Mouse (Mus musculus): ENCODE measurements around the gene Adarb2.

Adarb2 gene

DNA sequence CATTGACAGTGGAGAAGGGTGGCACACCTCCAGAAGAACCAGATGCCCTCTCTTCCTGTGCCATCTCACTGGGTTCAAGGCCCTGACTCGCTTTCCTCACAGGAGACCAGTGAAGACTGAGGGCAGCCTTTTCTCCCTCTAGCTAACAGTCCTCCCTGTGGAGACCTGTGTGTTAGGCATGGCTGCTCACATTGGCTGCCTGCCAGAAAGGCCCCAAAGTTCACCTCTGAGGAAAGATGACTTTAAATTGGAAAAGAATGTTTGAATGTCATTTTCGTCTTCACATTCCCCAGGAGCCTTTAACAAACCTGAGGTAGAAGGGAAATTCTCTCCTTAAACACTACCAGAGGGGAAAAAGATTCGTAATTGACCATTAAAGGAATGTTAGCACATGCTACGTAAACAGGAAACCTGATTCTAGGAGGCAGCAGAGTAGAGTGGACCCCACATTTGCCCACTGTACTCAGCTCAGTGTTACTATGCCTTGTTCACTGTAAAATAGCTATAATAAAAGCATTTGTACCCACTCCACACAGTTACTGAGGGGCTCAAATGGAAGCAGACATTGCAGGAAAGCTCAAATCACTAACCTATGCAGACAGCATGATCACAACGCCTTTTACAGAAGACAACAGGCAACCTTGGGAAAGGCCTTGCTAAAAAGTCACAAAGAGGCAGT, 285.2 kb downstream of the Adarb2 start:
- DNase-seq (ENCODE audit: low spot score in 2 of 2), result no peak

DNA sequence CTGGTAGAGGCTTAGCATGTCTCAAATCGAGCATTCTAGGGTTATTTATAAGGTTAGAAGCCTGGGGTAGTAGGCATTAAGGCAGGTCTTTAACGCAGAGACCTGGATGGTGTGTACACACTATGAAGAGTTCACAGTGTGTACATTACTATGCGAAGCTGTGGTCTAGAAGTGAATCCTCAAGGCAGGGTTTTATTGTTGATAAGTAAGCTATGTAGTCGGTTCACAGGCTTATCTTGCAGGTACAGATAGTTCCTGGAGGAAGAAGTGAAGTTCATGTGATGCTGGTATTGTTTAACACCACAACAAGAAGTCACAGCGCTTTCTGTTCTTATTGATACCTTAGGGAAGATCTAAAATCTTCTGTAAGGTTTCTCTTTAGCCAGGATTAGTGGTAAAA, 290.7 kb downstream of the Adarb2 start:
- DNase-seq (ENCODE audit: low spot score in 2 of 2), result no peak

- DNase-seq (ENCODE audit: low spot score in 2 of 2), result no peak
Measured at GRCm38 (mm10) chr13:8499551-8499950, 296.9 kb downstream of the Adarb2 start.

GRCm38 (mm10) chr13:8511069-8511817, 308.6 kb downstream of the Adarb2 start:
- DNase-seq (ENCODE audit: low spot score in 2 of 2), result no peak

GRCm38 (mm10) chr13:8515979-8516715, 313.5 kb downstream of the Adarb2 start:
- no peak for DNase-seq (ENCODE audit: low spot score in 2 of 2)

GRCm38 (mm10) chr13:8519204-8519603, 316.5 kb downstream of the Adarb2 start:
- no peak for DNase-seq (ENCODE audit: low spot score in 2 of 2)

- no peak for DNase-seq (ENCODE audit: low spot score in 2 of 2)
Measured at GRCm38 (mm10) chr13:8525748-8526631, 323.3 kb downstream of the Adarb2 start.

GRCm38 (mm10) chr13:8534265-8535113, 331.8 kb downstream of the Adarb2 start:
- no peak for DNase-seq (ENCODE audit: low spot score in 2 of 2)

- no peak for DNase-seq (ENCODE audit: low spot score in 2 of 2)
Measured at GRCm38 (mm10) chr13:8538481-8538880, 335.8 kb downstream of the Adarb2 start.

- no peak for DNase-seq (ENCODE audit: low spot score in 2 of 2)
Measured at GRCm38 (mm10) chr13:8538896-8539295, 336.2 kb downstream of the Adarb2 start.

DNA sequence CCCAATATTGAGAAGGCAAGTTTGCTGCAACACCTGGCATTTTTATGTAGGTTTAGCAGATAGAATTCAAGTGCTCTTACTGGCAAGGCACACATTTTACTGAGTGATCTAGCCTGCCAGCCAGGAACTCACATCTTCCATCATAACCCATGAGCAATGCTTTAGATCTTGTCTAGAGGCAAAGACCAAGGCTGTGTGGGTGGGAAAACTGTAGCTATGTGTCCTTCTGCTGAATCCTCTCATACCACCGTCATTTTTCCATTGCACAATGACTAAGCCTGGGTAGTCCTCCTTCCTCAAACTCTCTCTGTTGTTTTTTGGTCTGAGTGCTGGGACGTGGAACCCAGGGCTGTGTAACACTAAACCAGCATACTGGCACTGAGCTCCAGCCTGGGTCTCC, 340.0 kb downstream of the Adarb2 start:
- DNase-seq (ENCODE audit: low spot score in 2 of 2), result no peak

DNA sequence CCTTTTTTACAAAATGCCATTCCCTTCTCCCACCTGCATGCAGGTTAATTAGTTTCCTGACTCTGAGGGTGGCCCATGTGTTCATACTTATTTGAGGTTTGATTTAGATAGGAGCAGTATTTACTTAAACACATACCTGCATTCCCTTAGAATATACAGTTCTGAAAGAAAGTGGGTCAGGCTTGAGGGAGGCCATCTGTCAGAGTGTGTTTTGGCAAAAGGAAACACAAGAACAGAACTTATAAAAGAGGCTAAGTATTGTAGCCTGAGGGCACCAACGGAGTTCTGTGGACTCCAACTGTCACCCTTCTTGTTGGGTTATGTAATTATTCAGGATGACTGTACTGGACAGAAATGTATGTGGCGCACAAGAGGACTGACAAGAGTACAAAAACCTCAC, 349.6 kb downstream of the Adarb2 start:
- DNase-seq (ENCODE audit: low spot score in 2 of 2), result no peak

DNA sequence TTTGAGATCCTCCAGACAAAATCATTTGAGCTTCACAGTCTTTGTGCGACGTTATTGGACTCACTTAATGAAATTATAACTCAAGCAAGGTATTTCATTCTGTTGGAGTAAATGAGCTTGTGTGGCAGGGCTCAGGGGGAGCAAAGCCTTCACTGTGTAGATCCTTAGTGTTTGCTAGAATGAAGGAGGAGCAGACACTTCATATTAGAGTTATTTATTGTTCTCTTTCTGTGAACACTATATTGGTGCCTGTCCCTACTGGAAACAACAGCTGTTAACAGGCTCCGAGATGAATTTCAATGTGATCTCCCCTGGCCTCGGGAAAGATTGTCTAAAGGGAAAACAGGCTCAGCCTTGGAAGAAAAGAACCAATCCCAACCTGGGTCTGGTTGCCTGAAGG, 355.1 kb downstream of the Adarb2 start:
- no peak for DNase-seq (ENCODE audit: low spot score in 2 of 2)

DNA sequence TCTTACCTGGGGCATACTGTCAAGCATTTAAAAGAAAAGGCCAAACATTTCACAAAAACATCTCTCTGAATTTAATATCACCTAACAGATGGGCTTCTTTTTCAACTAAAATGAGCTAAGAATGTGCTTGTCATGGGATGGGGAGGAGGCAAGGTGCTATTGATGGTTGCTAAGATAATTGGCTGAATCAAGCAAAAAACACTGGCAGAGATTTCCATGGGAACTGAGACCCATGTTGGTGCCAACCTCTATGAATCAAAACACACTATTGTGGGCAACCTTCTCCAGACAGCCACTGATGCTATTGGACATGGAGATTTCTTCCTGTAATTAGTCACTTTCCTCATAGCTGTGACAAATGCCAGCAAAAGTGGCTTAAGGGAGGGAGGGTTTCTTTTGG, 357.8 kb downstream of the Adarb2 start:
- DNase-seq (ENCODE audit: low spot score in 2 of 2), result no peak

DNA sequence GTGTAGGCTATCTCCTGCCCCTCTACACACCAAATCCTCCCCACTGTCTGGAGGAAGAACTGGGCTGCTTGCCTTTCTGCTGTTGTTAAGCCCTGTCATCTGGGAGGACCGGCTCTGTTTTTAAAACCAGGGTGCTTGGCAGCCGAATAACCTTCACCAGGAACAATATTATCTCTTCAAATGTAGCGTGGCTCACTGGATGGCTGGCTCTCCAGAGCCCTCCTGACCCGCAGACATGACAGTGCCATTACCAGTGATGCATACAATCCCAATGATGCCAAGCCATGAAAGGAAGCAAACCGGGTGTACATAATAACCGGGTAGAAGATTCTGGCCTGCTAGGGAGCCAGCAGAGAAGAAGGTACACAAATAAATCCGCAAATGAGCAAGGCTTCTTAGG, 360.5 kb downstream of the Adarb2 start:
- no peak for DNase-seq (ENCODE audit: low spot score in 2 of 2)

- no peak for DNase-seq (ENCODE audit: low spot score in 2 of 2)
Measured at GRCm38 (mm10) chr13:8567111-8568026, 364.7 kb downstream of the Adarb2 start.

GRCm38 (mm10) chr13:8570269-8570668, 367.6 kb downstream of the Adarb2 start:
- DNase-seq (ENCODE audit: low spot score in 2 of 2), result no peak

DNA sequence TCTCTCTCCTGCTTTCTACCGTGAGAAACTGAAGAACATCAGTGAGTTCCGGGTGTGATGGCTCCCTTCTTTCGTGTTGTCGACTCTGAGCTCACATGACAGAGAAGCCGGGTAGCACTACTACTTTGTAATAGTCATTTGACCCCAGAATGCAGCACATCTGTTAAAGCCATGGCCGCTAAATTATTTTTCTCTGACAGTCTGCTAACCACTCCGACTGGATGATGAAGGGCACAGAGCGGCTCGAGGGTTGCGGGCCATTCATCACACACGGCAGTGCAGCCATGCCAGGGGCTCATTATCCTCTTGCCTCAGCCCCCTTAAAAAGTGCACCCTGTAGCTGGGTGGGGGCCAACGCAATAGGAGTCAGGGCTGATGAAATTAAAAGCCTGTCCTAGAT, 371.2 kb downstream of the Adarb2 start:
- DNase-seq (ENCODE audit: low spot score in 2 of 2), result no peak

- DNase-seq (ENCODE audit: low spot score in 2 of 2), result no peak
Measured at GRCm38 (mm10) chr13:8584257-8585005, 381.8 kb downstream of the Adarb2 start.
